Mouse (Mus musculus) G1E (cell line): ENCODE data around the gene Ppil2.

Experiments used
- CTCF ChIP-seq: IDR thresholded peaks from 2 replicates; pipeline ENCODE4 v1.5.1; 2012; ENCODE audit warnings: low read depth, low read length, inconsistent platforms, mixed read lengths
- GATA1 ChIP-seq: IDR thresholded peaks from 2 replicates; pipeline ENCODE4 v1.6.1; 2012; ENCODE audit warnings: borderline replicate concordance, low read length, inconsistent platforms, mixed read lengths
- POLR2AphosphoS5 ChIP-seq: IDR thresholded peaks from 2 replicates; pipeline ENCODE4 v1.6.1; 2012; ENCODE audit warnings: low read depth, low read length, inconsistent platforms; ENCODE audit not compliant: insufficient replicate concordance
- TAL1 ChIP-seq: conservative IDR thresholded peaks from 2 replicates; pipeline ENCODE4 v1.6.1; 2012; ENCODE audit warnings: low read depth, low read length, inconsistent platforms, mixed read lengths

GRCm38 (mm10) chr16:17055584-17055983, 55.5 kb downstream of the Ppil2 start:
- no peak for TF ChIP-seq CTCF
- TF ChIP-seq TAL1: no peak
- TF ChIP-seq GATA1: no peak
- no peak for TF ChIP-seq POLR2AphosphoS5
